ENCODE assay signal across 13 mouse cellular contexts in the genomic region with DNA sequence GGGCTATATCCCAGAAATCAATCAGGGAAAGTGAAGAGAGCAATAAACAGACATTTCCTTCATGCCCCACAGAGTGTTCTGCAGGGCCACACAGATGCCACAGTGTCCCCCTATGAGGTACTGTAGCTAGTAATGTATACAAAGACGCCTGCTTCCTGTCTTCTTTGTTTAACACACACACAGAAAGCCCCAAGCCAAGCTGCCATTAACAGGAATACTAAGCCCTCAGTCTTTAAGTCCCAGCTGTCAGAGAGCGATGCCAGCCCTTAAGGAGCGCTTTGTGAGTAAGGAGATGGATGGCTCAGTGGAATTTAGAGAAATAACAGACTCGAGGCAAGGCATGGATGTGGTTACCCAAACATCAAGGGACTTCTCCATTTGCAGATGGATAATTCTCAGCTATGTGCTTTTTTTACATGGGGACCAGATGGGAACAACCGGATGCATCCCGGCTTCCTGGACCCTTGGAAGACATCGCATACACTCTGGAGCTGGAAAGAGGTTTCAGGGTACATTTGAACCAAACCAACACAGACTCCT. TPM values are rescaled to one million over a fixed set of nuclear protein-coding genes. Genes with fewer than 3 reads are reported as not detected.
DNase-seq lines count a peak whose midpoint lies in the region; ATAC-seq and TF ChIP-seq lines count a peak whose summit lies in the region.
"Had no signal": no experiment of that assay in that cellular context is flagged by ENCODE, and none has a peak within 500 bp of the region (broad histone marks: within the 10 kb centered on the region; RNA-seq: fewer than 3 reads in every experiment).

No protein-coding gene starts in this region.

- 20% methylated on average over 7 of the region's 7 CpGs for WGBS in lung, embryonic 14.5 days
- 60% methylated on average over 7 of the region's 7 CpGs for WGBS in forebrain, embryonic 12.5 days
- 20% methylated on average over 7 of the region's 7 CpGs for WGBS in limb, embryonic 13.5 days
- WGBS in stomach, embryonic 14.5 days, result 22% methylated on average over 7 of the region's 7 CpGs

- H3K27me3 ChIP-seq in lung, embryonic 14.5 days (ENCODE audit: insufficient read depth, low read length), result no peaks in the 10 kb centered on the region
- no peaks in the 10 kb centered on the region for H3K27me3 ChIP-seq in forebrain, embryonic 12.5 days
- 0 out of 2 replicates have a peak, but pooled peaks cover 5% of the 10 kb centered on the region for H3K27me3 ChIP-seq in limb, embryonic 13.5 days
- H3K27me3 ChIP-seq in stomach, embryonic 14.5 days (ENCODE audit: control insufficient read depth, insufficient read depth, low read length), result no peaks in the 10 kb centered on the region
- H3K27me3 ChIP-seq: CH12.LX had no signal

- peak; percentile 82 for DNase-seq in lung, embryonic 14.5 days
- no peak for DNase-seq in lung, postnatal 25 days (ENCODE audit: low spot score)
- no peak for DNase-seq in spleen, postnatal 4 days (ENCODE audit: low spot score in 2 of 2)
- no peak for DNase-seq in cerebellum, adult 11 months
- DNase-seq: adrenal gland, postnatal 10 days; heart, postnatal 14 days had no signal

- H3K4me1 ChIP-seq in lung, embryonic 14.5 days (ENCODE audit: insufficient read depth), result peaks cover 16% of the 10 kb centered on the region
- peaks cover 13% of the 10 kb centered on the region for H3K4me1 ChIP-seq in forebrain, embryonic 12.5 days
- H3K4me1 ChIP-seq in limb, embryonic 13.5 days, result peaks cover 26% of the 10 kb centered on the region
- peaks cover 32% of the 10 kb centered on the region for H3K4me1 ChIP-seq in stomach, embryonic 14.5 days (ENCODE audit: control insufficient read depth, insufficient read depth, low read length)

- H3K4me2 ChIP-seq in lung, embryonic 14.5 days, result peak overlapping the region; percentile 4; the same call in 1 of the 2 replicates
- no peak overlapping the region for H3K4me2 ChIP-seq in forebrain, embryonic 12.5 days
- H3K4me2 ChIP-seq in limb, embryonic 13.5 days (replicated peaks), result peak overlapping the region; percentile 21
- H3K4me2 ChIP-seq in stomach, embryonic 14.5 days (replicated peaks; ENCODE audit: low read depth, low read length), result no peak overlapping the region; the same call in 1 of the 2 replicates

- TF ChIP-seq CTCF in lung, embryonic 14.5 days (IDR thresholded peaks at IDR 0.05; ENCODE audit: low read depth), result no peak

- no peak overlapping the region for H3K4me3 ChIP-seq in lung, embryonic 14.5 days (ENCODE audit: low read depth, low read length)
- H3K4me3 ChIP-seq in forebrain, embryonic 12.5 days (replicated peaks), result no peak overlapping the region
- H3K4me3 ChIP-seq in limb, embryonic 13.5 days, result no peak overlapping the region
- H3K4me3 ChIP-seq in stomach, embryonic 14.5 days (ENCODE audit: low read depth, low read length), result no peak overlapping the region
- H3K4me3 ChIP-seq: erythroblast, embryonic 14.5 days had no signal

- peak; percentile 91 for ATAC-seq in lung, embryonic 14.5 days (ENCODE audit: insufficient read depth)
- no peak for ATAC-seq in forebrain, embryonic 12.5 days (ENCODE audit: low FRiP score)
- ATAC-seq in limb, embryonic 13.5 days (ENCODE audit: low FRiP score, low read depth), result no peak
- ATAC-seq in stomach, embryonic 14.5 days (ENCODE audit: insufficient number of reproducible peaks, insufficient read depth, low FRiP score, low read depth), result peak; percentile 81; the same call in 1 of the 2 replicates
- no peak for ATAC-seq in megakaryocyte-erythroid progenitor cell, adult 5-6 weeks (replicated peaks; ENCODE audit: low FRiP score, low TSS enrichment, poor library complexity, severe bottlenecking)

- peak overlapping the region; percentile 43; the same call in 1 of the 2 replicates for H3K27ac ChIP-seq in lung, embryonic 14.5 days (ENCODE audit: low read depth)
- peak overlapping the region; percentile 26 for H3K27ac ChIP-seq in forebrain, embryonic 12.5 days
- no peak overlapping the region for H3K27ac ChIP-seq in limb, embryonic 13.5 days
- H3K27ac ChIP-seq in stomach, embryonic 14.5 days (ENCODE audit: low read length), result peak overlapping the region; percentile 83

- no peaks in the 10 kb centered on the region for H3K9me3 ChIP-seq in lung, embryonic 14.5 days (ENCODE audit: low read depth, low read length)
- no peaks in the 10 kb centered on the region for H3K9me3 ChIP-seq in forebrain, embryonic 12.5 days
- H3K9me3 ChIP-seq in limb, embryonic 13.5 days, result no peaks in the 10 kb centered on the region
- H3K9me3 ChIP-seq in stomach, embryonic 14.5 days (ENCODE audit: control insufficient read depth, low read depth, low read length), result no peaks in the 10 kb centered on the region

- no peak overlapping the region for H3K9ac ChIP-seq in lung, embryonic 14.5 days
- no peak overlapping the region for H3K9ac ChIP-seq in forebrain, embryonic 12.5 days
- no peak overlapping the region for H3K9ac ChIP-seq in limb, embryonic 13.5 days
- no peak overlapping the region for H3K9ac ChIP-seq in stomach, embryonic 14.5 days (replicated peaks; ENCODE audit: low read depth, low read length)

- H3K36me3 ChIP-seq in lung, embryonic 14.5 days (ENCODE audit: insufficient read depth), result no peaks in the 10 kb centered on the region
- H3K36me3 ChIP-seq in forebrain, embryonic 12.5 days (replicated peaks), result no peaks in the 10 kb centered on the region
- no peaks in the 10 kb centered on the region for H3K36me3 ChIP-seq in limb, embryonic 13.5 days
- H3K36me3 ChIP-seq in stomach, embryonic 14.5 days (ENCODE audit: control insufficient read depth, insufficient read depth, low read length), result no peaks in the 10 kb centered on the region

RNA-seq across cellular contexts. Expression of a gene that starts 16.6 kb away (rescaled TPM):
- 2.7 and 2.9 TPM in 2 replicates for polyA plus RNA-seq in lung, embryonic 14.5 days (2014; fragmentation: Nextera tagmentation; extraction: Ambion mirVana)
- 0.21 and 0.61 TPM in 2 replicates for polyA plus RNA-seq in forebrain, embryonic 12.5 days (2016; fragmentation: Nextera tagmentation; extraction: Ambion mirVana)
- 2.8 and 3.3 TPM in 2 replicates for polyA plus RNA-seq in limb, embryonic 13.5 days (2015; fragmentation: Nextera tagmentation; extraction: Ambion mirVana)
- polyA plus RNA-seq in stomach, embryonic 14.5 days (2014; fragmentation: Nextera tagmentation; extraction: Ambion mirVana), result 16.8 and 20.3 TPM in 2 replicates
- not detected in 2 replicates for total RNA-seq in megakaryocyte-erythroid progenitor cell, adult 5-6 weeks (2014; fragmentation: Nextera tagmentation)
- not detected in 2 replicates for total RNA-seq in megakaryocyte-erythroid progenitor cell, adult 5-6 weeks (2017)
- total RNA-seq: CH12.LX had no signal
- polyA plus RNA-seq: erythroblast, embryonic 14.5 days had no signal

RNA-seq across cellular contexts. Expression of a gene that starts 30.4 kb away (rescaled TPM):
- 235 and 240 TPM in 2 replicates for polyA plus RNA-seq in lung, embryonic 14.5 days (2014; fragmentation: Nextera tagmentation; extraction: Ambion mirVana)
- polyA plus RNA-seq in forebrain, embryonic 12.5 days (2016; fragmentation: Nextera tagmentation; extraction: Ambion mirVana), result 211 and 224 TPM in 2 replicates
- polyA plus RNA-seq in limb, embryonic 13.5 days (2015; fragmentation: Nextera tagmentation; extraction: Ambion mirVana), result 206 and 218 TPM in 2 replicates
- polyA plus RNA-seq in stomach, embryonic 14.5 days (2014; fragmentation: Nextera tagmentation; extraction: Ambion mirVana), result 206 and 216 TPM in 2 replicates
- total RNA-seq in megakaryocyte-erythroid progenitor cell, adult 5-6 weeks (2014; fragmentation: Nextera tagmentation), result 165 and 186 TPM in 2 replicates
- total RNA-seq in megakaryocyte-erythroid progenitor cell, adult 5-6 weeks (2017), result 47.6 and 162 TPM in 2 replicates

RNA-seq across cellular contexts. Expression of a gene that starts 55.9 kb away (rescaled TPM):
- not detected in 2 replicates for polyA plus RNA-seq in lung, embryonic 14.5 days (2014; fragmentation: Nextera tagmentation; extraction: Ambion mirVana)
- polyA plus RNA-seq in forebrain, embryonic 12.5 days (2016; fragmentation: Nextera tagmentation; extraction: Ambion mirVana), result 0.09 TPM in 1 of 2 replicates, not detected in the other
- 0.24 TPM in 1 of 2 replicates, not detected in the other for polyA plus RNA-seq in limb, embryonic 13.5 days (2015; fragmentation: Nextera tagmentation; extraction: Ambion mirVana)
- polyA plus RNA-seq in stomach, embryonic 14.5 days (2014; fragmentation: Nextera tagmentation; extraction: Ambion mirVana), result not detected in 2 replicates
- total RNA-seq in megakaryocyte-erythroid progenitor cell, adult 5-6 weeks (2014; fragmentation: Nextera tagmentation), result not detected in 2 replicates
- not detected in 2 replicates for total RNA-seq in megakaryocyte-erythroid progenitor cell, adult 5-6 weeks (2017)
- total RNA-seq: adrenal gland, postnatal 10 days; CH12.LX; heart, postnatal 14 days; left cerebral cortex, postnatal 36 days had no signal
- polyA plus RNA-seq: erythroblast, embryonic 14.5 days had no signal

Comparison
In these comparisons a context has a peak if more than half of its experiments do, and no peak if none do; other contexts are left out.
1. ATAC-seq: peak in lung, embryonic 14.5 days (single experiment) and stomach, embryonic 14.5 days (single experiment); none in forebrain, embryonic 12.5 days (single experiment), limb, embryonic 13.5 days (single experiment) and megakaryocyte-erythroid progenitor cell, adult 5-6 weeks (single experiment).
2. H3K4me2 ChIP-seq: peak in lung, embryonic 14.5 days (single experiment) and limb, embryonic 13.5 days (single experiment); none in forebrain, embryonic 12.5 days (single experiment) and stomach, embryonic 14.5 days (single experiment).